Mouse (Mus musculus) monocyte, adult 59 days (primary cell): ENCODE measurements around the gene Bscl2. TPM values are rescaled to one million over a fixed set of nuclear protein-coding genes. Genes with fewer than 3 reads are reported as not detected.

Experiments used
- total RNA-seq, 2 experiments: library from RNA; stranded (reverse); gene quantifications; one replicate each; pipeline ENCODE4 v1.2.4; 2023

The Bscl2 gene
- total RNA-seq, 2 experiments from 2014 or later, result 97.1 to 109 TPM

Other genes with a start within 250 kb of the Bscl2 start
- not detected for gene Slc22a8, start 246.2 kb upstream of the Bscl2 start, total RNA-seq
- gene Slc22a6, start 219.4 kb upstream of the Bscl2 start, total RNA-seq, result not detected
- not detected for gene Chrm1, start 173.7 kb upstream of the Bscl2 start, total RNA-seq
- gene Slc3a2, start 114.1 kb upstream of the Bscl2 start, total RNA-seq, result 100 to 1,000 TPM; 198 to 224 TPM
- 10 to 100 TPM; 41.0 to 42.9 TPM for gene Wdr74, start 101.6 kb upstream of the Bscl2 start, total RNA-seq
- 1 to 10 TPM in 1 of 2 experiments, not detected in 1; 1.8 TPM for gene 1700092M07Rik, start 96.7 kb upstream of the Bscl2 start, total RNA-seq
- gene Stx5a, start 96.1 kb upstream of the Bscl2 start, total RNA-seq, result 100 to 1,000 TPM; 158 to 163 TPM
- 100 to 1,000 TPM; 220 to 231 TPM for gene Nxf1, start 80.4 kb upstream of the Bscl2 start, total RNA-seq
- 10 to 100 TPM; 30.2 to 33.8 TPM for gene Tmem223, start 66.5 kb upstream of the Bscl2 start, total RNA-seq
- 100 to 1,000 TPM; 114 to 120 TPM for gene Tmem179b, start 63.0 kb upstream of the Bscl2 start, total RNA-seq
- gene Taf6l, start 51.0 kb upstream of the Bscl2 start, total RNA-seq, result 10 to 100 TPM; 11.3 to 13.8 TPM
- gene Polr2g, start 38.9 kb upstream of the Bscl2 start, total RNA-seq, result 10 to 100 TPM; 57.5 to 68.0 TPM
- 1 to 10 TPM; 2.1 to 3.1 TPM for gene Zbtb3, start 34.9 kb upstream of the Bscl2 start, total RNA-seq
- gene Ttc9c, start 18.1 kb upstream of the Bscl2 start, total RNA-seq, result 10 to 100 TPM; 31.1 to 35.2 TPM
- 100 to 1,000 TPM; 107 to 124 TPM for gene Hnrnpul2, start 17.5 kb upstream of the Bscl2 start, total RNA-seq
- gene AC129217.1, start 7.7 kb upstream of the Bscl2 start, total RNA-seq, result 10 to 100 TPM; 21.6 to 27.8 TPM
- not detected for gene Gng3, start 1.7 kb downstream of the Bscl2 start, total RNA-seq
- under 1 TPM; 0.27 to 0.55 TPM for gene Lrrn4cl, start 13.3 kb downstream of the Bscl2 start, total RNA-seq
- gene Ubxn1, start 34.0 kb downstream of the Bscl2 start, total RNA-seq, result 100 to 1,000 TPM; 107 to 138 TPM
- 10 to 100 TPM; 19.3 to 24.4 TPM for gene Uqcc3, start 43.5 kb downstream of the Bscl2 start, total RNA-seq
- gene Lbhd1, start 46.3 kb downstream of the Bscl2 start, total RNA-seq, result 10 to 100 TPM; 11.6 to 16.5 TPM
- gene Gm49403, start 46.5 kb downstream of the Bscl2 start, total RNA-seq, result not detected
- gene 1810009A15Rik, start 51.4 kb downstream of the Bscl2 start, total RNA-seq, result 10 to 100 TPM; 32.3 to 36.4 TPM
- 1 to 10 TPM in 1 of 2 experiments, not detected in 1; 6.1 TPM for gene Gm49416, start 51.5 kb downstream of the Bscl2 start, total RNA-seq
- gene Ints5, start 55.5 kb downstream of the Bscl2 start, total RNA-seq, result 10 to 100 TPM; 13.1 to 16.0 TPM
- 100 to 1,000 TPM; 114 to 122 TPM for gene Ganab, start 60.6 kb downstream of the Bscl2 start, total RNA-seq
- 10 to 100 TPM; 48.9 to 52.6 TPM for gene B3gat3, start 82.9 kb downstream of the Bscl2 start, total RNA-seq
- gene Rom1, start 91.9 kb downstream of the Bscl2 start, total RNA-seq, result 1 to 10 TPM; 2.6 to 3.1 TPM
- gene Eml3, start 92.1 kb downstream of the Bscl2 start, total RNA-seq, result 10 to 100 TPM; 62.0 to 62.9 TPM
- gene Mta2, start 104.4 kb downstream of the Bscl2 start, total RNA-seq, result 100 to 1,000 TPM; 112 to 114 TPM
- 10 to 100 TPM; 15.6 to 15.7 TPM for gene Tut1, start 116.4 kb downstream of the Bscl2 start, total RNA-seq
- 100 to 1,000 TPM; 194 to 241 TPM for gene Eef1g, start 129.6 kb downstream of the Bscl2 start, total RNA-seq
- 1,000 to 10,000 TPM; 1,396 to 1,409 TPM for gene Ahnak, start 151.8 kb downstream of the Bscl2 start, total RNA-seq